Mouse (Mus musculus) spleen, adult 12 weeks (tissue): Measurements from ENCODE around the gene Igf2bp1.
"Not testable (repeated sequence)": the region's sequence is repeated elsewhere in the genome, so short reads cannot be mapped to it uniquely, and the experiment has no call there.

Source experiments
- DNase-seq: peaks from one replicate; pipeline ENCODE4 v3.0.0; 2022; ENCODE audit warnings: low spot score

Igf2bp1 gene

GRCm38 (mm10) chr11:95958251-95958650, 47.5 kb downstream of the Igf2bp1 start:
- no peak for DNase-seq

- no peak for DNase-seq
These were observed 48.3 kb downstream of the Igf2bp1 start for GRCm38 (mm10) chr11:95957407-95957806.

GRCm38 (mm10) chr11:95953313-95953712, 52.4 kb downstream of the Igf2bp1 start:
- no peak for DNase-seq

- no peak for DNase-seq
These were observed 59.8 kb downstream of the Igf2bp1 start for GRCm38 (mm10) chr11:95945838-95946472.

GRCm38 (mm10) chr11:95939828-95940507, 65.8 kb downstream of the Igf2bp1 start:
- DNase-seq: no peak

GRCm38 (mm10) chr11:95936409-95936808, 69.3 kb downstream of the Igf2bp1 start:
- no peak for DNase-seq

GRCm38 (mm10) chr11:95932168-95932567, 73.6 kb downstream of the Igf2bp1 start:
- DNase-seq: not testable (repeated sequence)

- no peak for DNase-seq
These were observed 79.3 kb downstream of the Igf2bp1 start for GRCm38 (mm10) chr11:95926398-95926797.

GRCm38 (mm10) chr11:95925976-95926375, 79.8 kb downstream of the Igf2bp1 start:
- no peak for DNase-seq

GRCm38 (mm10) chr11:95924215-95924614, 81.5 kb downstream of the Igf2bp1 start:
- DNase-seq: no peak

- not testable (repeated sequence) for DNase-seq
These were observed 82.3 kb downstream of the Igf2bp1 start for GRCm38 (mm10) chr11:95923477-95923876.

- no peak for DNase-seq
These were observed 83.6 kb downstream of the Igf2bp1 start for GRCm38 (mm10) chr11:95921991-95922621.

- DNase-seq: no peak
These were observed 89.3 kb downstream of the Igf2bp1 start for GRCm38 (mm10) chr11:95916426-95916825.

GRCm38 (mm10) chr11:95915006-95915710, 90.6 kb downstream of the Igf2bp1 start:
- no peak for DNase-seq

GRCm38 (mm10) chr11:95914571-95914991, 91.2 kb downstream of the Igf2bp1 start, which contains the start of gene B4galnt2:
B4galnt2 (minus strand) TSS chr11:95914891.
- DNase-seq: no peak

- no peak for DNase-seq
These were observed 91.7 kb downstream of the Igf2bp1 start for GRCm38 (mm10) chr11:95913959-95914566.

GRCm38 (mm10) chr11:95911579-95911978, 94.2 kb downstream of the Igf2bp1 start:
- no peak for DNase-seq

GRCm38 (mm10) chr11:95907805-95908524, 97.8 kb downstream of the Igf2bp1 start:
- no peak for DNase-seq
